8 mouse cellular contexts compared by ENCODE assay signal in genomic region chr14:26668371-26669291, GRCm38 (mm10). TPM values are rescaled to one million over a fixed set of nuclear protein-coding genes. Genes with fewer than 3 reads are reported as not detected.
DNase-seq lines count a peak whose midpoint lies in the region; ATAC-seq and TF ChIP-seq lines count a peak whose summit lies in the region.

No protein-coding gene starts in this region.

- peaks cover 18% of the 10 kb centered on the region for H3K4me1 ChIP-seq in embryonic facial prominence, embryonic 14.5 days (ENCODE audit: control insufficient read depth, insufficient read depth, low read length)
- peaks cover 23% of the 10 kb centered on the region for H3K4me1 ChIP-seq in neural tube, embryonic 14.5 days (ENCODE audit: control insufficient read depth, insufficient read depth, low read length)

- no peaks in the 10 kb centered on the region for H3K27me3 ChIP-seq in C2C12 (ENCODE audit: control insufficient read depth, insufficient read depth, insufficient read length)
- no peaks in the 10 kb centered on the region for H3K27me3 ChIP-seq in embryonic facial prominence, embryonic 14.5 days (replicated peaks; ENCODE audit: control insufficient read depth, insufficient read depth, low read length)
- H3K27me3 ChIP-seq in neural tube, embryonic 14.5 days (ENCODE audit: control insufficient read depth, insufficient read depth, low read length), result no peaks in the 10 kb centered on the region; the same call in 1 of the 2 replicates

- peaks cover 35% of the 10 kb centered on the region for H3K79me3 ChIP-seq in C2C12 (ENCODE audit: low read depth)

- peak overlapping the region; percentile 90 for H3ac ChIP-seq in C2C12 (ENCODE audit: control insufficient read depth, insufficient read length, low read depth)

- WGBS in embryonic facial prominence, embryonic 14.5 days, result 1% methylated on average over 52 of the region's 73 CpGs
- under 1% methylated on average over 73 of the region's 73 CpGs for WGBS in neural tube, embryonic 14.5 days

- H3K27ac ChIP-seq in embryonic facial prominence, embryonic 14.5 days (replicated peaks; ENCODE audit: low read depth, low read length), result peak overlapping the region; percentile 83
- peak overlapping the region; percentile 83 for H3K27ac ChIP-seq in neural tube, embryonic 14.5 days (ENCODE audit: low read depth, low read length)

- H3K9me3 ChIP-seq in embryonic facial prominence, embryonic 14.5 days (ENCODE audit: control insufficient read depth, low read length), result no peaks in the 10 kb centered on the region
- no peaks in the 10 kb centered on the region for H3K9me3 ChIP-seq in neural tube, embryonic 14.5 days (ENCODE audit: control insufficient read depth, low read length)

- peak overlapping the region; percentile 85 for H3K9ac ChIP-seq in embryonic facial prominence, embryonic 14.5 days (ENCODE audit: low read depth, low read length)
- H3K9ac ChIP-seq in neural tube, embryonic 14.5 days (replicated peaks; ENCODE audit: low read depth, low read length), result peak overlapping the region; percentile 87

- H3K36me3 ChIP-seq in C2C12 (ENCODE audit: control insufficient read depth, insufficient read depth), result peaks cover 28% of the 10 kb centered on the region
- H3K36me3 ChIP-seq in embryonic facial prominence, embryonic 14.5 days (ENCODE audit: control insufficient read depth, insufficient read depth, low read length), result peaks cover 20% of the 10 kb centered on the region
- H3K36me3 ChIP-seq in neural tube, embryonic 14.5 days (ENCODE audit: control insufficient read depth, insufficient read depth, low read length), result peaks cover 6% of the 10 kb centered on the region; the same call in 1 of the 2 replicates

- no peak for TF ChIP-seq CTCF in C2C12 (IDR thresholded peaks at IDR 0.05; ENCODE audit: control insufficient read depth, insufficient read depth, insufficient read length)

- H3K4me3 ChIP-seq in C2C12 (ENCODE audit: insufficient read depth, poor library complexity, severe bottlenecking), result peak overlapping the region; percentile 87
- peak overlapping the region; percentile 90 for H3K4me3 ChIP-seq in embryonic facial prominence, embryonic 14.5 days (ENCODE audit: low read depth, low read length)
- peak overlapping the region; percentile 88 for H3K4me3 ChIP-seq in neural tube, embryonic 14.5 days (ENCODE audit: low read depth, low read length)

- peak; percentile 39 for ATAC-seq in embryonic facial prominence, embryonic 14.5 days (ENCODE audit: low read depth)
- peak; percentile 58 for ATAC-seq in neural tube, embryonic 14.5 days (ENCODE audit: low read depth)

- H3K79me2 ChIP-seq in C2C12 (ENCODE audit: control insufficient read depth, insufficient read depth), result peaks cover 46% of the 10 kb centered on the region

- peak overlapping the region; percentile 97 for H3K4me2 ChIP-seq in embryonic facial prominence, embryonic 14.5 days (ENCODE audit: low read depth, low read length)
- peak overlapping the region; percentile 96 for H3K4me2 ChIP-seq in neural tube, embryonic 14.5 days (ENCODE audit: low read depth, low read length)

- peak; percentile 30 for DNase-seq in adrenal gland, adult 8-10 months
- peak; percentile 24 for DNase-seq in embryonic facial prominence, embryonic 14.5 days (ENCODE audit: low spot score)
- peak; percentile 25 for DNase-seq in heart, postnatal 10 days
- peak; percentile 28 to 62 for DNase-seq in layer of hippocampus, adult 18-20 months (ENCODE audit: low spot score in 2 of 2)
- peak; percentile 25 for DNase-seq in lung, adult 18-20 months
- peak; percentile 38 to 41 for DNase-seq in thymus, adult 18-20 months

- intact Hi-C loops in heart, postnatal 10 days (cut with DNase I), result loop anchor here (2.0 kb wide), 1 partner anchor 30 kb away; the partner anchor contains the start of gene Arf4

TF ChIP-seq in C2C12, 6 proteins besides CTCF, POLR2A, EP300 and RAD21:
- no peak for TF ChIP-seq MAX (IDR thresholded peaks at IDR 0.05)
- TF ChIP-seq USF1 (IDR thresholded peaks at IDR 0.05; ENCODE audit: low read depth), result no peak
- TF ChIP-seq FOSL1 (IDR thresholded peaks at IDR 0.05; ENCODE audit: insufficient read depth, low read length, poor library complexity, severe bottlenecking), result no peak
- no peak for TF ChIP-seq CEBPB (IDR thresholded peaks at IDR 0.05; ENCODE audit: low read depth)
- TF ChIP-seq MYOD1 (IDR thresholded peaks at IDR 0.05; ENCODE audit: control insufficient read depth, insufficient read length, low read depth), result no peak
- no peak for TF ChIP-seq MYOG (IDR thresholded peaks at IDR 0.05; ENCODE audit: control insufficient read depth, extremely low read depth, insufficient read length)

RNA-seq across cellular contexts. Expression of gene Pde12, which starts 1.1 kb away (rescaled TPM):
- 4.7 TPM for polyA plus RNA-seq in C2C12 (2012; fragmentation: generic; extraction: Trizol)
- total RNA-seq in adrenal gland, adult 8-10 months (2022), result 10 to 100 TPM in 2 of 4 experiments, 1 to 10 TPM in 2; 9.7 to 11.6 (median 10.4) TPM
- 9.6 and 10.1 TPM in 2 replicates for polyA plus RNA-seq in embryonic facial prominence, embryonic 14.5 days (2014; fragmentation: Nextera tagmentation; extraction: Ambion mirVana)
- total RNA-seq in heart, postnatal 10 days (2021), result 1 to 10 TPM; 5.8 to 6.1 TPM
- 1 to 10 TPM; 7.9 to 8.3 TPM for total RNA-seq in layer of hippocampus, adult 18-20 months (2021)
- polyA plus RNA-seq in neural tube, embryonic 14.5 days (2014; fragmentation: Nextera tagmentation; extraction: Ambion mirVana), result 13.7 and 13.8 TPM in 2 replicates

RNA-seq across cellular contexts. Expression of gene Dnah12, which starts 24.4 kb away (rescaled TPM):
- polyA plus RNA-seq in C2C12 (2012; fragmentation: generic; extraction: Trizol), result under 0.01 TPM
- under 1 TPM; 0.06 to 0.21 (median 0.09) TPM for total RNA-seq in adrenal gland, adult 8-10 months (2022)
- polyA plus RNA-seq in embryonic facial prominence, embryonic 14.5 days (2014; fragmentation: Nextera tagmentation; extraction: Ambion mirVana), result 0.22 and 0.61 TPM in 2 replicates
- total RNA-seq in heart, postnatal 10 days (2021), result under 1 TPM; 0.05 TPM
- under 1 TPM; 0.20 to 0.92 TPM for total RNA-seq in layer of hippocampus, adult 18-20 months (2021)
- 0.03 and 0.15 TPM in 2 replicates for polyA plus RNA-seq in neural tube, embryonic 14.5 days (2014; fragmentation: Nextera tagmentation; extraction: Ambion mirVana)

RNA-seq across cellular contexts. Expression of gene Arf4, which starts 30.8 kb away (rescaled TPM):
- polyA plus RNA-seq in C2C12 (2012; fragmentation: generic; extraction: Trizol), result 155 TPM
- total RNA-seq in adrenal gland, adult 8-10 months (2022), result 100 to 1,000 TPM; 158 to 182 (median 166) TPM
- 692 and 697 TPM in 2 replicates for polyA plus RNA-seq in embryonic facial prominence, embryonic 14.5 days (2014; fragmentation: Nextera tagmentation; extraction: Ambion mirVana)
- total RNA-seq in heart, postnatal 10 days (2021), result 100 to 1,000 TPM; 127 to 134 TPM
- total RNA-seq in layer of hippocampus, adult 18-20 months (2021), result 100 to 1,000 TPM; 116 to 119 TPM
- 553 and 578 TPM in 2 replicates for polyA plus RNA-seq in neural tube, embryonic 14.5 days (2014; fragmentation: Nextera tagmentation; extraction: Ambion mirVana)

Comparison
In these comparisons a context has a peak if more than half of its experiments do, and no peak if none do; other contexts are left out.
1. Peak in every context shown above with its lines: DNase-seq, ATAC-seq, H3K4me3 ChIP-seq and H3K27ac ChIP-seq.